Mouse (Mus musculus) limb, embryonic 14.5 days (tissue): ENCODE results near the gene Hexa. TPM values are rescaled to one million over a fixed set of nuclear protein-coding genes. Genes with fewer than 3 reads are reported as not detected.

ENCODE experiments used
- ATAC-seq: fragments of 200-750 bp; cut with Nextera tagmentation; 2 replicates; pipeline ENCODE4 v1.8.0; 2017; ENCODE audit warnings: low read depth, moderate number of reproducible peaks, moderate TSS enrichment; ENCODE audit not compliant: low FRiP score
- DNase-seq: peaks from one replicate; pipeline ENCODE4 v3.0.0-alpha.2; 2015; ENCODE audit warnings: low spot score
- H3K27ac ChIP-seq: fragments of 300-500 bp; sonication (generic); replicated peaks from 2 replicates; pipeline ENCODE4 v1.5.1; 2014; ENCODE audit warnings: low read depth, mild to moderate bottlenecking, low read length, moderate library complexity, mixed read lengths
- H3K27me3 ChIP-seq: fragments of 300-500 bp; sonication (generic); 2 replicates; pipeline ENCODE4 v1.6.1; 2014; ENCODE audit warnings: low read length, mixed read lengths; ENCODE audit not compliant: control insufficient read depth, insufficient read depth
- H3K36me3 ChIP-seq: fragments of 300-500 bp; sonication (generic); 2 replicates; pipeline ENCODE4 v1.6.1; 2014; ENCODE audit warnings: mild to moderate bottlenecking, low read length, moderate library complexity, mixed read lengths; ENCODE audit not compliant: control insufficient read depth, insufficient read depth
- H3K4me1 ChIP-seq: fragments of 300-500 bp; sonication (generic); 2 replicates; pipeline ENCODE4 v1.6.1; 2014; ENCODE audit warnings: antibody characterized with exemption, low read length, mixed read lengths; ENCODE audit not compliant: control insufficient read depth, insufficient read depth
- H3K4me2 ChIP-seq: fragments of 300-500 bp; sonication (generic); replicated peaks from 2 replicates; pipeline ENCODE4 v1.6.1; 2014; ENCODE audit warnings: low read depth, mild to moderate bottlenecking, low read length, moderate library complexity; ENCODE audit not compliant: severe bottlenecking
- H3K4me3 ChIP-seq: fragments of 300-500 bp; sonication (generic); replicated peaks from 2 replicates; pipeline ENCODE4 v1.5.1; 2014; ENCODE audit warnings: low read length
- H3K9ac ChIP-seq: fragments of 300-500 bp; sonication (generic); 2 replicates; pipeline ENCODE4 v1.6.1; 2014; ENCODE audit warnings: mild to moderate bottlenecking, low read depth, low read length, moderate library complexity; ENCODE audit not compliant: severe bottlenecking
- H3K9me3 ChIP-seq: fragments of 300-500 bp; sonication (generic); 2 replicates; pipeline ENCODE4 v1.6.1; 2016; ENCODE audit warnings: low read length; ENCODE audit not compliant: control insufficient read depth
- POLR2A ChIP-seq: fragments of 200-500 bp; IDR thresholded peaks from 2 replicates; pipeline ENCODE4 v1.8.0; 2012; ENCODE audit warnings: inconsistent platforms, mild to moderate bottlenecking, moderate library complexity, borderline replicate concordance; ENCODE audit not compliant: insufficient read depth, insufficient read length; ENCODE audit errors: extremely low read depth
- WGBS: fragments of 180-500 bp; shearing (Covaris S2); extraction: QIAGEN DNeasy Blood & Tissue Kit; methylation state at CpG from one replicate; pipeline ENCODE4 v1.1.7; 2014; 5-methylcytosine and 5-hydroxymethylcytosine counted together
- polyA plus RNA-seq, 2 experiments: library from polyadenylated mRNA; depleted of rRNA in 1 of 2; stranded (reverse) in 1 of 2; unstranded in 1 of 2; fragments of >200 nt; fragmentation: Nextera tagmentation in 1 of 2; extraction: Ambion mirVana in 1 of 2; gene quantifications; 2 replicates each; pipeline versions ENCODE4 v1.2.1 to v1.2.3; 2012 to 2014

Gene Hexa
- polyA plus RNA-seq, 2 experiments: 82.0 to 94.9 TPM

GRCm38 (mm10) chr9:59589703-59590439 is 50.5 kb downstream of the Hexa start:
- no peaks in the 10 kb centered on the region for H3K9me3 ChIP-seq
- no peak overlapping the region for H3K27ac ChIP-seq
- no peak overlapping the region for H3K4me3 ChIP-seq
- H3K27me3 ChIP-seq: no peaks in the 10 kb centered on the region
- H3K4me1 ChIP-seq: no peaks in the 10 kb centered on the region
- 73% methylated on average over 10 of the region's 10 CpGs for WGBS
- no peak for TF ChIP-seq POLR2A
- H3K4me2 ChIP-seq: no peak overlapping the region
- H3K9ac ChIP-seq: no peak overlapping the region
- DNase-seq (no peak), ATAC-seq (no peak)
- no peaks in the 10 kb centered on the region for H3K36me3 ChIP-seq

- no peaks in the 10 kb centered on the region for H3K4me1 ChIP-seq
- WGBS: 79% methylated on average over 8 of the region's 8 CpGs
- no peaks in the 10 kb centered on the region for H3K36me3 ChIP-seq
- H3K27me3 ChIP-seq: no peaks in the 10 kb centered on the region
- no peak overlapping the region for H3K9ac ChIP-seq
- ATAC-seq: no peak
- H3K4me3 ChIP-seq: no peak overlapping the region
- TF ChIP-seq POLR2A: no peak
- no peak for DNase-seq
- no peak overlapping the region for H3K4me2 ChIP-seq
- H3K27ac ChIP-seq: no peak overlapping the region
- no peaks in the 10 kb centered on the region for H3K9me3 ChIP-seq
Observed at GRCm38 (mm10) chr9:59601661-59602060, 62.3 kb downstream of the Hexa start.

GRCm38 (mm10) chr9:59605967-59606366 is 66.6 kb downstream of the Hexa start:
- H3K4me1 ChIP-seq: no peaks in the 10 kb centered on the region
- TF ChIP-seq POLR2A: no peak
- WGBS: 44% methylated on average over 6 of the region's 6 CpGs

GRCm38 (mm10) chr9:59610950-59611349 is 71.6 kb downstream of the Hexa start:
- no peak for TF ChIP-seq POLR2A
- H3K27me3 ChIP-seq: no peaks in the 10 kb centered on the region
- no peaks in the 10 kb centered on the region for H3K4me1 ChIP-seq
- H3K27ac ChIP-seq: no peak overlapping the region
- no peak overlapping the region for H3K4me2 ChIP-seq
- H3K36me3 ChIP-seq: no peaks in the 10 kb centered on the region
- DNase-seq: no peak
- WGBS: 85% methylated on average over 2 of the region's 2 CpGs
- no peak overlapping the region for H3K4me3 ChIP-seq
- H3K9me3 ChIP-seq: no peaks in the 10 kb centered on the region
- ATAC-seq: no peak
- H3K9ac ChIP-seq: no peak overlapping the region

More at GRCm38 (mm10) chr9:59605967-59606366, 66.6 kb downstream of the Hexa start:
- Histone ChIP-seq H3K27ac (no peak overlapping the region), H3K4me3 (no peak overlapping the region), H3K4me2 (no peak overlapping the region), H3K36me3 (no peaks in the 10 kb centered on the region), H3K27me3 (no peaks in the 10 kb centered on the region), H3K9me3 (no peaks in the 10 kb centered on the region), H3K9ac (no peak overlapping the region)
- DNase-seq (no peak), ATAC-seq (no peak)

Other genes with a start within 250 kb of the Hexa start
- 46.2 and 47.4 TPM in 2 replicates for gene Adpgk, start 248.0 kb upstream of the Hexa start, polyA plus RNA-seq (2012; rRNA removed)
- gene Adpgk, start 248.0 kb upstream of the Hexa start, polyA plus RNA-seq (2014; fragmentation: Nextera tagmentation; extraction: Ambion mirVana): 51.2 and 53.0 TPM in 2 replicates
- 9.1 and 11.3 TPM in 2 replicates for gene Bbs4, start 186.0 kb upstream of the Hexa start, polyA plus RNA-seq (2012; rRNA removed)
- 15.5 and 17.8 TPM in 2 replicates for gene Bbs4, start 186.0 kb upstream of the Hexa start, polyA plus RNA-seq (2014; fragmentation: Nextera tagmentation; extraction: Ambion mirVana)
- 46.8 and 48.6 TPM in 2 replicates for gene Arih1, start 52.9 kb upstream of the Hexa start, polyA plus RNA-seq (2012; rRNA removed)
- gene Arih1, start 52.9 kb upstream of the Hexa start, polyA plus RNA-seq (2014; fragmentation: Nextera tagmentation; extraction: Ambion mirVana): 16.8 and 21.6 TPM in 2 replicates
- gene Tmem202, start 307 bp downstream of the Hexa start, polyA plus RNA-seq (2012; rRNA removed): 0.10 TPM in 2 replicates
- not detected in 2 replicates for gene Tmem202, start 307 bp downstream of the Hexa start, polyA plus RNA-seq (2014; fragmentation: Nextera tagmentation; extraction: Ambion mirVana)
- 0.06 and 0.16 TPM in 2 replicates for gene Celf6, start 38.4 kb downstream of the Hexa start, polyA plus RNA-seq (2012; rRNA removed)
- gene Celf6, start 38.4 kb downstream of the Hexa start, polyA plus RNA-seq (2014; fragmentation: Nextera tagmentation; extraction: Ambion mirVana): not detected in 2 replicates
- gene Parp6, start 77.7 kb downstream of the Hexa start, polyA plus RNA-seq (2012; rRNA removed): 55.2 and 57.0 TPM in 2 replicates
- 20.3 and 31.1 TPM in 2 replicates for gene Parp6, start 77.7 kb downstream of the Hexa start, polyA plus RNA-seq (2014; fragmentation: Nextera tagmentation; extraction: Ambion mirVana)
- gene Pkm, start 116.8 kb downstream of the Hexa start, polyA plus RNA-seq (2012; rRNA removed): 826 and 988 TPM in 2 replicates
- 1,025 and 1,058 TPM in 2 replicates for gene Pkm, start 116.8 kb downstream of the Hexa start, polyA plus RNA-seq (2014; fragmentation: Nextera tagmentation; extraction: Ambion mirVana)
- gene Gramd2, start 140.6 kb downstream of the Hexa start, polyA plus RNA-seq (2012; rRNA removed): 10.5 and 11.7 TPM in 2 replicates
- 1.6 and 3.1 TPM in 2 replicates for gene Gramd2, start 140.6 kb downstream of the Hexa start, polyA plus RNA-seq (2014; fragmentation: Nextera tagmentation; extraction: Ambion mirVana)
- gene Senp8, start 211.2 kb downstream of the Hexa start, polyA plus RNA-seq (2012; rRNA removed): 5.1 and 6.1 TPM in 2 replicates
- 8.2 and 9.4 TPM in 2 replicates for gene Senp8, start 211.2 kb downstream of the Hexa start, polyA plus RNA-seq (2014; fragmentation: Nextera tagmentation; extraction: Ambion mirVana)
- 13.6 and 13.9 TPM in 2 replicates for gene Myo9a, start 211.4 kb downstream of the Hexa start, polyA plus RNA-seq (2012; rRNA removed)
- gene Myo9a, start 211.4 kb downstream of the Hexa start, polyA plus RNA-seq (2014; fragmentation: Nextera tagmentation; extraction: Ambion mirVana): 19.2 and 20.5 TPM in 2 replicates